Mouse (Mus musculus) heart, embryonic 14.5 days (tissue): ENCODE measurements around the gene Rnf130. TPM values are rescaled to one million over a fixed set of nuclear protein-coding genes. Genes with fewer than 3 reads are reported as not detected.
A peak's percentile ranks its signal among the peaks of the same experiment; 100 is the strongest.
"Not testable (repeated sequence)": the region's sequence is repeated elsewhere in the genome, so short reads cannot be mapped to it uniquely, and the experiment has no call there.

Experiments used
- ATAC-seq: fragments of 200-750 bp; cut with Nextera tagmentation; 2 replicates; pipeline ENCODE4 v1.8.0; 2017; ENCODE audit warnings: low read depth, moderate TSS enrichment; ENCODE audit not compliant: insufficient number of reproducible peaks, insufficient read depth, low FRiP score
- H3K27ac ChIP-seq, 2 experiments: fragments of 200-500 bp in 1 of 2; fragments of 300-500 bp in 1 of 2; sonication (generic) in 1 of 2; replicated peaks in 1 of 2; 2 replicates each; pipeline ENCODE4 v1.5.1; 2012 to 2014; ENCODE audit warnings: low read depth in 2 of 2, low read length in 2 of 2, control low read depth in 1 of 2, mild to moderate bottlenecking in 1 of 2, mixed read lengths in 1 of 2; ENCODE audit not compliant: control insufficient read depth in 1 of 2, insufficient read depth in 1 of 2
- H3K27me3 ChIP-seq: fragments of 300-500 bp; sonication (generic); 2 replicates; pipeline ENCODE4 v1.6.1; 2014; ENCODE audit warnings: mild to moderate bottlenecking, low read length, control low read depth; ENCODE audit not compliant: control insufficient read depth, insufficient read depth
- H3K36me3 ChIP-seq: fragments of 300-500 bp; sonication (generic); 2 replicates; pipeline ENCODE4 v1.6.1; 2014; ENCODE audit warnings: mild to moderate bottlenecking, control low read depth, low read length, mixed read lengths; ENCODE audit not compliant: control insufficient read depth, insufficient read depth
- H3K4me1 ChIP-seq, 2 experiments: fragments of 200-500 bp in 1 of 2; fragments of 300-500 bp in 1 of 2; sonication (generic) in 1 of 2; 2 replicates each; pipeline ENCODE4 v1.6.1; 2012 to 2014; ENCODE audit warnings: low read length in 2 of 2, control low read depth in 1 of 2, mixed read lengths in 1 of 2; ENCODE audit not compliant: control insufficient read depth in 2 of 2, insufficient read depth in 2 of 2
- H3K4me2 ChIP-seq: fragments of 300-500 bp; sonication (generic); 2 replicates; pipeline ENCODE4 v1.6.1; 2014; ENCODE audit warnings: mild to moderate bottlenecking, low read length
- H3K4me3 ChIP-seq, 2 experiments: fragments of 200-500 bp in 1 of 2; fragments of 300-500 bp in 1 of 2; sonication (generic) in 1 of 2; 2 replicates each; pipeline ENCODE4 v1.5.1; 2012 to 2014; ENCODE audit warnings: low read length in 2 of 2, mild to moderate bottlenecking in 2 of 2, control low read depth in 1 of 2, low read depth in 1 of 2, moderate library complexity in 1 of 2; ENCODE audit not compliant: control insufficient read depth in 1 of 2, insufficient read depth in 1 of 2
- H3K9ac ChIP-seq: fragments of 300-500 bp; sonication (generic); 2 replicates; pipeline ENCODE4 v1.6.1; 2014; ENCODE audit warnings: mild to moderate bottlenecking, low read length
- H3K9me3 ChIP-seq: fragments of 300-500 bp; sonication (generic); 2 replicates; pipeline ENCODE4 v1.6.1; 2016; ENCODE audit warnings: low read length, control low read depth; ENCODE audit not compliant: control insufficient read depth
- WGBS: fragments of 180-500 bp; shearing (Covaris S2); extraction: QIAGEN DNeasy Blood & Tissue Kit; methylation state at CpG from one replicate; pipeline ENCODE4 v1.1.7; 2014; 5-methylcytosine and 5-hydroxymethylcytosine counted together
- polyA plus RNA-seq: library from polyadenylated mRNA; unstranded; fragments of >200 nt; fragmentation: Nextera tagmentation; extraction: Ambion mirVana; gene quantifications from 2 replicates; pipeline ENCODE4 v1.2.1, GENCODE M21; 2014

The Rnf130 gene
- polyA plus RNA-seq, 1 experiment from 2014 or later, result 40.0 TPM

DNA sequence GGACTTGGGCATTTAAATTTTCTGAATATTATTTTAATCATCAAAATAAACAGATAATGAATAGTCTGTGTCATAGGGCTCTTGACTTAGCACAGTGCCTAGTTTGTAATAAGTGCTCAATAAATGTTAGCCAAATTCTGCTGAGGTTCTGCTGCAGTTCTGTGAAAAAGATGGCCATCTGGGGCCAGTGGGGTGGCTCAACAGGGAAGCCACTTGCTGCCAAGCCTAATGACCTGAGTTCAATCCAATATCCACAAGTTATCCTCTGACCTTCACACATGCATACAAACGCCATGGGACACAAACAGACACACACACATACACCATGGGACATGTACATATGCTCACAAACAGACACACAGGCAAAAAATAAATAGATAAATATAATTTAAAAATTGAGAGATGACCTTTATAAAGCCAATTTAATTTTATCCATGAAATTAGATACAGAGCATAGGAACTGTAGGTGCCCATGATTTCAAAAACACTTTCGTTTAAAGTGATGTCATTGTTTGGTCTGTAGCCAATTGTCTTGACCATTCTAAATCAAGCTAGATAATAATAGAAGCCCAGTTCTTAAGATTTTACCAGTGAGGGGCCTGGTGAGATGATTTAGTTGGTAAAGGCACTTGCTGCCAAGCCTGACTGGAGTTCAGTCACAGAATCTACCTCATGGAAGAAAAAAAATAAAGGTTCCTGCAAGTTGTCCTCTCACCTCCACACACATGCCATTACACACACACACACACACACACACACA, 75.6 kb downstream of the Rnf130 start:
- 69% methylated on average over 2 of the region's 2 CpGs for WGBS

DNA sequence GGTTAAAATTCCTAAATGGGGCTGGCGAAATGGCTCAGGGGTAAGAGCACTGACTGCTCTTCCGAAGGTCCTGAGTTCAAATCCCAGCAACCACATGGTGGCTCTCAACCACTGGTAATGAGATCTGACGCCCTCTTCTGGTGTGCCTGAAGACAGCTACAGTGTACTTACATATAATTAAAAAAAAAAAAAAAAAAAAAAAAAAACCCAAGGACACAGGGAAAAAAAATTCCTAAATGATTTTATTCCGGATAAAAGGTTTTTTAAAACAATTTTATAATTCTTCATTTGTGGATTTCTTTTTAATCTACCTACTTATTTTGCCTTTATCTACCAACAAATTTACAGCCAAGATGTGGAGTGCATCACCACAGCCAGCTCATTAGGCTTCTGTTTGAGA, 76.8 kb downstream of the Rnf130 start:
- not testable (repeated sequence) for ATAC-seq, H3K9ac ChIP-seq

More for the DNA sequence above, 75.6 kb downstream of the Rnf130 start:
- Histone ChIP-seq H3K4me3 (no peak overlapping the region), H3K9me3 (no peaks in the 10 kb centered on the region), H3K4me1 (peaks cover 7 to 26% of the 10 kb centered on the region in 2 experiments), H3K4me2 (no peak overlapping the region), H3K36me3 (peaks cover 11% of the 10 kb centered on the region), H3K27me3 (no peaks in the 10 kb centered on the region), H3K27ac (0 out of 4 replicates have a peak overlapping the region, but pooled peaks of 1 of the 2 experiments have one; percentile 6), H3K9ac (no peak overlapping the region)
- no peak for ATAC-seq

DNA sequence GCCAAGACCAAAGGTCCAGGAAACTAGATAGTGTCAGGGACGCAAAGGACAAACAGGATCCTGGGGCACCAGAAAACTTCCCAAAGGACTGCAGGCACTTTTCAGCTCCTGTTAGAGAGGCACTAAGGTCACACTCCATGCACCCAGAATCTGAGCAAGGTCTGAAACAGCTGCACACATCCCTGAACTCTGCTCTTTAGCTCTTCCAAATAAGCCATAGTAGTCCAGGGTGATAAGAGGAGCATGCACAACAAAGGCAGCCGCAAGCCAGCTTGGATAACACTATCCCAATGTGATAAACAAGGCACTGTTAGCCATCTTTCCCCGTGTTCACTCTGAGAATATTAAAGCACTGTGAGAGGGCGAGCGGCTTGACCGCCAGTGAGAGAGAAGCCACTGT, 78.9 kb downstream of the Rnf130 start:
- WGBS, result 47% methylated on average over 6 of the region's 6 CpGs
- Histone ChIP-seq H3K4me2 (no peak overlapping the region), H3K4me1 (peaks cover 18 to 29% of the 10 kb centered on the region in 2 experiments), H3K9me3 (no peaks in the 10 kb centered on the region), H3K36me3 (peaks cover 4% of the 10 kb centered on the region; the same call in 1 of the 2 replicates), H3K9ac (no peak overlapping the region), H3K27me3 (no peaks in the 10 kb centered on the region), H3K27ac (no peak overlapping the region), H3K4me3 (no peak overlapping the region)
- ATAC-seq, result no peak

More for the DNA sequence above, 76.8 kb downstream of the Rnf130 start:
- not testable (repeated sequence) for H3K4me3 ChIP-seq, H3K9me3 ChIP-seq, H3K4me2 ChIP-seq, H3K36me3 ChIP-seq, H3K27me3 ChIP-seq, H3K27ac ChIP-seq
- WGBS, result 87% methylated on average over 4 of the region's 4 CpGs
- peaks cover 14 to 32% of the 10 kb centered on the region in 2 experiments for H3K4me1 ChIP-seq

DNA sequence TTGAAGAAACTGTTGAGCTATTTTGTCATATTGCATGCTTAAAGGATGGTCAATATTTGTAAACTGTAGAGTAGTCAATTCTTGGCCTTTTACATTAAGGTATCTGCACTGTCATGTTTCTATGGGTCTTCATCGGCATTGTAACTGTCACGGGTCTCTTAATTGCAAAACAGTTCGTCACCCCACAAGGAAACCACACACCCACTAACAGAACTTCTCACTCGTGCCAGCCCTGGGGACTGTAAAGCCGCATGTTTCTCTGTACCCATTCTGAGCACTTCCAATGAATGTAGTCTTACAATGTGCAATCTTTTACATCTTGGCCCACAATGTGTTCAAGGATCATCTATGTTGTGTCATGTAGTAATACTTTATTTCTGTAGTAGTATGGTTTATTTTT, 80.1 kb downstream of the Rnf130 start:
- WGBS, result 88% methylated on average over 5 of the region's 5 CpGs

DNA sequence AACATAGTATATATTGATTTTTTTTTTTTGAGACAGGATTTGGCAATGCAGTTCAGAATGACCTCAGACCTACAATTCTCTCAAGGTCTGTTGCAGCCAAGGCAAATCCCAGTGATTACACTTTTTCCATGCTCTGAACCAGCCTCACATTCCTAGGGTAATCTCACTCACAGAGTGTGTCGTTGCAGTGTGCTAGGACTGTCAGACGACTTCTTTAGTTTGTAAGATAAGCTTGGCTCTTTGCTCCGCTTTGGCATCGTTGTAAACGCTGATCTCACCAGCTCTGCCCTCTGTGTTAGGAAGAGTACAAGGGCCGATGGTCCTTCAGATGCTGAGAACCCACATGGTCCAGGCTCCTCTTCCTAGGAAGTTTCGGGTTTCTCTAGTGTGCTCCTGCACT, 80.9 kb downstream of the Rnf130 start:
- no peak overlapping the region for H3K9ac ChIP-seq
- 23% methylated on average over 7 of the region's 7 CpGs for WGBS
- peak; percentile 72 for ATAC-seq

More for the DNA sequence above, 80.1 kb downstream of the Rnf130 start:
- no peaks in the 10 kb centered on the region for H3K9me3 ChIP-seq
- H3K27ac ChIP-seq, result no peak overlapping the region
- peaks cover 4% of the 10 kb centered on the region; the same call in 1 of the 2 replicates for H3K36me3 ChIP-seq
- no peak overlapping the region for H3K4me2 ChIP-seq
- no peaks in the 10 kb centered on the region for H3K27me3 ChIP-seq
- no peak overlapping the region for H3K9ac ChIP-seq
- peaks cover 18 to 19% of the 10 kb centered on the region in 2 experiments for H3K4me1 ChIP-seq
- no peak overlapping the region for H3K4me3 ChIP-seq
- no peak for ATAC-seq

DNA sequence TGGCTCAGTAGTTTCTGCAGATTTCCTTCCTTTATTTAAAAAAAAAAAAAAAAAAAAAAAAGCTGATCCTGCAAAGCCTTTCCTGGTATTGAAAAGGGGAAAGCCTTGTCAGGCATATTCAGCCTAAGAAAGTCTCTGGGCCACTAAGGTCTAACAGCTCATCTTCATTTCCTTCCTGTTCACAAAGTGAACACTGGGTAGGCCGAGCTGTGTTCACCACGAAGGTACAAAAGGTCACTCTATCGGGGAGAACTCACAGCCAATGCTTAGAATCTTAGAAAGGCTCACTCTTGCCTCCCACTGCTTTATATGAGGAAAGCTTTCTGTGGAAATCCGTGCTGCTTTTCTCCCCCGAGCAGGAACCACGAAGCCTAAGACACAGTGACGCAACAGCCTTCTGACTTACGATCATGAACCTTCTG, 83.7 kb downstream of the Rnf130 start:
- no peak for ATAC-seq
- WGBS, result 66% methylated on average over 8 of the region's 8 CpGs
- no peaks in the 10 kb centered on the region for H3K9me3 ChIP-seq
- H3K9ac ChIP-seq, result no peak overlapping the region
- H3K27me3 ChIP-seq, result no peaks in the 10 kb centered on the region
- no peak overlapping the region for H3K4me3 ChIP-seq
- no peak overlapping the region for H3K4me2 ChIP-seq
- H3K4me1 ChIP-seq, result peaks cover 12 to 16% of the 10 kb centered on the region in 2 experiments
- peaks cover 4% of the 10 kb centered on the region; the same call in 1 of the 2 replicates for H3K36me3 ChIP-seq
- H3K27ac ChIP-seq, result peak overlapping the region; percentile 33 to 58; a peak in 2 of 4 replicates

More for the DNA sequence above, 80.9 kb downstream of the Rnf130 start:
- Histone ChIP-seq H3K36me3 (peaks cover 4% of the 10 kb centered on the region; the same call in 1 of the 2 replicates), H3K9me3 (no peaks in the 10 kb centered on the region), H3K4me1 (peaks cover 16 to 18% of the 10 kb centered on the region in 2 experiments), H3K27me3 (no peaks in the 10 kb centered on the region), H3K27ac (peak overlapping the region; percentile 27 to 46; a peak in 3 of 4 replicates), H3K4me2 (no peak overlapping the region), H3K4me3 (no peak overlapping the region)

DNA sequence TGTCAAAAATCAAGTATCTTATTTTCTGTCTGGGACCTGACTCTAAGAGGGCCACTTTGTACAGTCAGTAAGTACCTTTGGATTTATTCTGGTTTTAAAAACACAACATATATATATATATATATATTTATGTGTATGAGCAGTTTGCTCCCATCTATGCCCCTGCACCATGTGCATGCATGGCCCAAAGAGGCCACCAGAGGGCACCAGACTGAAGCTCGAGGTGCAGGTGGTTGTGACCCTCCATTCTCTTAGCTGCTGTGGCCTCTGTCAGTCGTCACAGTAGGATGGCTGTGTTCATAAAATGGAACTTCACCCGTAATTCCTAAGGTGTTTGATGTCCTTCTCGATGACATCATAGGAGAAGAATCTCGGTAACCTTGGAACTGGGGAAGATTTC, 89.2 kb downstream of the Rnf130 start:
- no peaks in the 10 kb centered on the region for H3K4me1 ChIP-seq
- H3K27me3 ChIP-seq, result no peaks in the 10 kb centered on the region
- ATAC-seq, result no peak
- H3K9me3 ChIP-seq, result no peaks in the 10 kb centered on the region
- no peak overlapping the region for H3K9ac ChIP-seq
- 26% methylated on average over 5 of the region's 5 CpGs for WGBS
- no peak overlapping the region for H3K4me3 ChIP-seq
- H3K36me3 ChIP-seq, result no peaks in the 10 kb centered on the region
- H3K4me2 ChIP-seq, result no peak overlapping the region
- H3K27ac ChIP-seq, result no peak overlapping the region
